Mouse (Mus musculus): ENCODE data around the gene Gvin1. TPM values are rescaled to one million over a fixed set of nuclear protein-coding genes. Genes with fewer than 3 reads are reported as not detected.
"Not testable (repeated sequence)": the region's sequence is repeated elsewhere in the genome, so short reads cannot be mapped to it uniquely, and the experiment has no call there.

The Gvin1 gene
- 1 to 10 TPM in 1 of 2 experiments, under 1 TPM in 1; 0.98 to 2.8 TPM for total RNA-seq (2021)
- long read RNA-seq, experiment 1, result 0 reads
- long read RNA-seq, experiment 2, partial matches to known transcripts, result 0 of 1 reads
- long read RNA-seq, experiment 2, other reads (novel, unspliced or antisense), result 1 of 1 reads

DNA sequence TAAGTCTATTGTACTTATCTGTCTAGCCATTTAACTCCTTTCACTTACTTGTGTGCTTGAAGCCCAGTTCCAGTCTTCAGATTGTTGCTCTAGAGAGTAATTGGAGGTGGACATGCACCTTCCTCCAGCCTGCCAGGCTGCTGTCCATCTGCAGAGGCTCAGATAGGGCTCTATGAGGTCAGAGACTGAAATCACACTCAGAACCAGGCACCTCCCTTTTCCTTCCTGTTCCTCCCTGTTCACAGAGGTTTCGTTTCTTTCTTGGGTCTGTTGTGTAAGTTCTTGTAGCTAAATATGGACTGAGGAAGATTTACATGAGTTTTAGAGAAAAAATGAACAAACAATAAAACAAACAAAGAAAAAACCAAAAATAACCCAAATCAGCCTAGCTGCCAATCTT, at the start of gene Gvin1:
Gene Gvin1 (minus strand): TSS at position 150 of the 400 bp plus-strand sequence.
- not testable (repeated sequence) for DNase-seq (ENCODE audit: low spot score in 2 of 2)

DNA sequence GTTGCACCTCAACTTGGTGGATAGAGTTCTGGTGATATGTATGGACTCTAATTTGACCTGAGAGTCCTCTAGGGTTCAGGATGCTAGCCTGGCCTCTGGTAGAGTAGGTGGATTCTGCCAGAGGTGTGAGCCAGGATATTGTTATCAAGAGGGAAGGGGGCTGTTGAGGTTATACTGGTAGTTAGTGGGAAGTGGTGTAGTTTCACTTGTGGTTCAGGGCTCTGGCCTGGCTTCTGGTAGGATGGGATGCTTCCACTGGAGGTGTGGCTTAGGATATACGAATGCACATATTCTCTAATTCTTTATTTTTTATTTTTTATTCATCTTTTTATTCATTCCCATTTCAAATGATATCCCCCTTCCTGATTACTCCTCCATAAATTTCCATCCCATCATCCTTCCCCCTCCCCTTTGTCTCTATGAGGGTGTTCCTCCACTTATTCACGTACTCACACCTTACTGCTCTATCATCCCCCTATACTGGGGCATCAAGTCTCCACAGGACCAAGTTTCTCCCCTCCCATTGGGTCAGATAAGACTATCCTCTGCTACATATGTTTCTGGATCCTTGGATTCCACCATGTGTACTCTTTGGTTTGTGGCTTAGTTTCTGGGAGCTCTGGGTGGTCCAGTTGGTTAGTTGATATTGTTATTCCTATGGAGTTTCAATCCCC, 36.9 kb upstream of the Gvin1 start:
- no peak for DNase-seq (ENCODE audit: low spot score in 2 of 2)

DNA sequence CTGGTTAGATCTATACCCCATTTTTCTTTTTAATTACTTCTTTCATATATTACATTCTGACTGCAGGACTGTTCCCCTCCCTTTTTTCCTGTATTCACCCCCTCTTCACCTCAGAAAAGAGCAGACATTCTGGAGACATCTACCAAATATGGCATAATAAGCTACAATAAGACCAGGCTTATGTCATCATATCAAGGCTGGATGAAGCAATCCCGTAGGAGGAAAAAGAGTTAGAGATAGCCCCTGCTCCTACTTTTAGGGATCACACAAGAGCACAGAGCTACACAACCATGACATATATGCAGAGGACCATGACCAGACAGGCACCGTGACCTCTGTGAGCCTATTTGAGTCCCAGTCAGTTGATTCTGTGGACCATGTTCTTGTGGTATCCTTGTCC, 33.8 kb upstream of the Gvin1 start:
- DNase-seq (ENCODE audit: low spot score in 2 of 2), result no peak

GRCm38 (mm10) chr7:106248245-106248644, 33.1 kb upstream of the Gvin1 start:
- DNase-seq (ENCODE audit: low spot score in 2 of 2), result no peak

- DNase-seq (ENCODE audit: low spot score in 2 of 2), result no peak
Measured at GRCm38 (mm10) chr7:106245601-106246000, 30.5 kb upstream of the Gvin1 start.

DNA sequence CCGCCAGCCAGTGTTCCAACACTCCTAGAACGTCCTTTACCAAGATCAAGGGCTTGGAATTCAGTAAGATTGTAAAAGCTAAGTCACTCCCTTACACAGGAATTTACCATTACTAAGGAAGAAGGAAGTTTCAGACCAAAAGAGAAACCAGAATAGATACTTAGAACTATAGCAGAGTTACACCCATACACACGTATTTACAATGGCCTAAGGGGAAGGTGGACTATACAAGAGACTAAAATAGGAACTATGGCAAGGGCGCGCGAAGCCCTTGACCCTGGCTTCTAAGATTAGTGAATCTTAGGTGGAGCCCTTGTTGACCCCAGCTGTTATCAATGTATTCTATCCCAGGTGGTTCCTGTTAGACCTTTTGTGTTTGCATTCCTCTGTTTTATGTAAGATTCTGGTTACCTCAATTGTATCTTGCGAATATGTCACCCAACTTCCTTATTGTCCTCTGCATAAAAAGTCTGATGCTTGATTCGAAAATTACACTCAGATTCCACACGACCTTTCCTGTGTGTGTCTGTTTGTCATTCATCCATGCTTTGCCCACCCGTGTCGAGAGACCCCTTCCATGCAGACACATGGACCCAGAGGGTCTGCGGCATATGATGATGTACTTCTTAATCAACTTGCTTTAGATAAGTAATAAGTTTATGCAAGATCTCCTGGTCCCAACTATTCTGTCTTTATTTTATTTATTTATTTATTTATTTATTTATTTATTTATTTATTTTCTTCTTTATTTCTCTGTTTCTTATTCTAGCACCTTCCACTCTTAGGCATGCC, 25.6 kb upstream of the Gvin1 start:
- DNase-seq (ENCODE audit: low spot score in 2 of 2), result not testable (repeated sequence)

DNA sequence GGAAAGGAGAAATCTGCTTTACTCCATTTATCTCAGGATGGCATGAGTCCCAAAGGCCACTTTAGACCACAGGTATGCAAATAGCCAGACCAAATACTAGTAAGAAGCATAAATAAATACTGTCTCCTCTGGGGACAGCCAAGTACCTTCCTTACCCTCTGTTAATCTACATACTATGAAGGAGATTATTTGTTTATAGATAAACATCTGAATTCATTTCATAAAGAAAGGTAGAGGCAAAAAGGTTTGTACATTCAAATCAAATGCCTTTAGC, 22.0 kb upstream of the Gvin1 start:
- no peak for DNase-seq (ENCODE audit: low spot score in 2 of 2)

DNA sequence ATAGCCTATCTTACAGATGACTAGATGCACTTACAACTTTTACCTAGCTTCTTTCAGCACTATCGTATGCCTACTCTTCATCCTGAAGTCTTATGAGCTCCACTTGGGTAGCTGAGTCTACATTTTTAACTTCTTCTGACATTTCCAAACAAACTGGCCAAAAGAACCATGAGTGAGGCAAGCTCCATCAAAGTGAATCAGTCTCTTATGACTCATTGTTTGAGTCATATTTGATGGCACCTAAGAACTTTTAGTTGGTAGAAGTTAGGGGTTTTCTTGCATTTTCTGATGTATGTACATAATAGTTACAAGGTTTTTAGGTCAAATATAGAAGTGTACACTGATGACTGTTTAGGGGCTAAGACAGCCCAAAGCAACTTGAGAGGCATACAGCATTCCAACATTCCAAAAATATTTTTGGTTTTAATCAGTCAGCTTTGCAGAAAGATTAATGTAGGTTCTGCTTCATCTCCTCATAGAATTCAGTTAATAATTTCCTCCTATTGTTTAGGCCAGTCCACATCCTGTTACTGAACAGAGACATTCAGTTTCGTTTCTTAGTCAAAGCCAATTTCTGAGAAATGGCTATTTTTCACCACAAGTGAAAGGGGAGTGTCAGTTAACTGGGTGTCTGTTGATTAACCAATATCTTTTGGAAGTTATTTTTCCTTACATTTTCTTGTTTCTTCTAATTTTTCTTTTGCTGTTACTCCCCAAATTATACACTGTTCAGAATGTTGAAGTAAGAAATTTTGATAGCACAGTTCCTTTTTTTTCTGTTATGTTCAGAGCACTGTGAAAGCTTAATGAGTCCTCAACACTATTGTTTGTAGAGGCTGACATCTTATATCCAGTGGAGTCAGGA, 21.4 kb upstream of the Gvin1 start:
- no peak for DNase-seq (ENCODE audit: low spot score in 2 of 2)

DNA sequence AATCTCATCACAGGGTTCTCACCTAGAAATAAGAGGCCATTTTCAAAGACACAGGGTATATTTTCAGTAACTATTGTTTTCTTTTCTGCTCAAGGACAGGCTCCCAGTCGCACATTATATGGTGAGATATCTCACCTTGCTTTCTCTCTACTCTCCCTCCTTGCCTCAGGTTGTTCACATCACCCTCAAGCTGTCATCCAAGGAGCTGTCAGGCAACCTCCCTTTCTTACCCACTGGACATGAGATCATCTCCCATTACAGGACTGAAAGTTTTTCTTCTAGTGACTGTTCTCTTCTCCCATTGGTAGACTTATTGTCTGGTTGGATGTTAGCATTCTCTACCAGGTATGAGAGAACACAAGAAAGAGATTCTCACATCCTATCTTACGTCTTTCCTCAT, 20.5 kb upstream of the Gvin1 start:
- no peak for DNase-seq (ENCODE audit: low spot score in 2 of 2)

GRCm38 (mm10) chr7:106215910-106216309, 784 bp upstream of the Gvin1 start:
- not testable (repeated sequence) for DNase-seq (ENCODE audit: low spot score in 2 of 2)

DNA sequence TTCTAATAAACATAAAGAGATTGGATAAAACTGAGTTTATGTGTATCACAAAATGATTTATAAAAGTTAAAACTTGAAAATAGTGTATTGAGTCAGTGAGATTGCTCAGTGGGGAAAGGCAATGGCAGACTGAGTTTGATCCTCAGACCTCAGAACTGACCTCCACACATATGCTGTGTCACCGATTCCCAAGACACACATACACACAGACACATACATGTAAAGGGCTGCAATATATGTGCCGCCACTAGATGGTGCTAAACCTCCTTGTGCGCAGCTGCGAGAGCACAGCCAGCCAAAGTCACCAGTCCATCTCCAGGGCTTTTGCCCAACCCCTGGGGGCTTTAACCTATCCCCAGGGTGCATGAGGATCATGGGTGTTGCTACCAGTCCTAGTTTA, 1.4 kb downstream of the Gvin1 start:
- not testable (repeated sequence) for DNase-seq (ENCODE audit: low spot score in 2 of 2)

- DNase-seq (ENCODE audit: low spot score in 2 of 2), result not testable (repeated sequence)
Measured at GRCm38 (mm10) chr7:106206630-106207029, 8.5 kb downstream of the Gvin1 start.

GRCm38 (mm10) chr7:106177065-106177464, 38.1 kb downstream of the Gvin1 start:
- not testable (repeated sequence) for DNase-seq (ENCODE audit: low spot score in 2 of 2)

GRCm38 (mm10) chr7:106145013-106145754, 69.9 kb downstream of the Gvin1 start:
- not testable (repeated sequence) for DNase-seq (ENCODE audit: low spot score in 2 of 2)

DNA sequence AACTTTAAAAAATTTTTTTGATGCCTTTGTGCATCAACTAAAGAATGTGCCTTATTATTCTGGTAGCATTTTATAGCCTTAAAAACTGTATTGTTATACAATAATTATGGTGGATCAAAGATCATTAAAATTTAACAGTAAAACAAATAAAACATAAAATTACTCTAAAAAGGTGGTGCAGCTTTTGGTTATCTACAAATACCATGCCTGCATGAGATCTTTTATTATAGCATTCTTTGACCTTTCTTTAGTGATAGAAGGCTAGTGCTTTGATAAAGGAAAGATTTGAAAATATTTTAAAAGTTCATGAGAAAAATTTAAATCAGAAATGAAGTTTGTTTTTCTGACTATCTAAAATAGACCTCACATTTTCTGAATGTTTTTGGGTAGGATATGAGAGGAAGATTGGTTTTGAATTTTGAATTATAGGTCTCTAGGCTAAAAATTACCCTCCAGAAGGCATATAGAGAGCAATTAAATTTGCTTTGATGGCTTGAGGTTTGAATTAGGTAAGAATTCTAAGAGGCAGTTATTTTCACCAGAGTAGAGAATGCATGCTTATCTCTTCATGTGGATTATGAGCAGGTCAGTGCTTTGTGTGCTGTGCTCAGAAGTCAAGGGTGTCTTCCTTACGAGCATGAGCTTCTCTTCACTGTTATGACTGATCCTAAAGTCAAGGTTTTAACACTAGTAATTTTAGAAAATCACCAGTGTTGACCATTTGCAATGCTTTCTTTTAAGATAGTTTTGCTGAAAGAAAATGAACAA, 73.8 kb downstream of the Gvin1 start:
- not testable (repeated sequence) for DNase-seq (ENCODE audit: low spot score in 2 of 2)

DNA sequence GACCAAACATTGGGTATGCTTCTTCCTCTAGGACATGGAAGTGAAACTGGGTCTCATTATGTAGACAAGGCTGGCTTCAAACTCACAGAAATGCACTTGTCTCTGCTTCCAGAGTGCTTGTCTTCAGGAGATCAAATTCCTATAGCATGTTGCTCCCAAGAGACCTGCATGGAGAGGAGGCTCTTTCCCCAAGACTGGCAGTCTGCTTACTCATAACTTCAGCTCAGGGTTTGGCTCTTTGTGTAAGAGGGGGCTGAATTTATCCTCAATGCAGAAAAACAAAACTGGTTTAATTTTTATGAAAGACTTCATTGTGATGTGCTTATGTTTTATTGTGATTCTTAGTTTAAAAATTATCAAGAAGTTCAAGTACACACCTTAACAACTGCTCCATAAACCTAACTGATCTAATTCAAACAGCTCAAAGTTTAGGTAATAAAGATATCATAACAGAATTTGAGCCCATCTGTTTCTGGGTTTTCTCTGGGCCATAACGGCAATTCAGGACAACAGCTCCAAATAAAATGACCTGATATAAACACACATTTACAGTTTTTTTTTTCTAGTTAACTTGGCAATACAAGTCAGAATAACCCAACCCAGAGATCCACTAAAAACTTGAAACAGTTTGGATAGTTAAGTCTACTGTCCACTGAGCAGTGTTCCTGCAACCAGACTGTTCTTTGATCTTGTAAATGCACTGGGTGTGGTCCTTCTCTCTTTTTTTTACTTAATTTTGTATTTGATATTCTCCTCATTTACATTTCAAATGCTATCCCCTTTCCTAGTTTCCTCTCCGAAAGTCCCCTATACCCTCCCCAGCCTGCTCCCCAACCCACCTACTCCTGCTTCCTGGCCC, 97.8 kb downstream of the Gvin1 start:
- not testable (repeated sequence) for DNase-seq (ENCODE audit: low spot score in 2 of 2)

Data from left cerebral cortex, adult 18-20 months (tissue).